Mouse (Mus musculus) common myeloid progenitor, adult 5-6 weeks (primary cell): ENCODE results near the gene Olfr1443. TPM values are rescaled to one million over a fixed set of nuclear protein-coding genes. Genes with fewer than 3 reads are reported as not detected.

ENCODE experiments used
- ATAC-seq: replicated peaks from 2 replicates; pipeline ENCODE4 v1.8.0; 2016; ENCODE audit warnings: low read depth, mild to moderate bottlenecking, moderate TSS enrichment, inconsistent platforms; ENCODE audit not compliant: poor library complexity, severe bottlenecking
- total RNA-seq: library from RNA; stranded (forward); fragments of 200-1000, 187-1606 nt; gene quantifications from 2 replicates; pipeline ENCODE4 v1.2.3, GENCODE M21; 2017

The Olfr1443 gene
- total RNA-seq, 1 experiment from 2014 or later: not detected

DNA sequence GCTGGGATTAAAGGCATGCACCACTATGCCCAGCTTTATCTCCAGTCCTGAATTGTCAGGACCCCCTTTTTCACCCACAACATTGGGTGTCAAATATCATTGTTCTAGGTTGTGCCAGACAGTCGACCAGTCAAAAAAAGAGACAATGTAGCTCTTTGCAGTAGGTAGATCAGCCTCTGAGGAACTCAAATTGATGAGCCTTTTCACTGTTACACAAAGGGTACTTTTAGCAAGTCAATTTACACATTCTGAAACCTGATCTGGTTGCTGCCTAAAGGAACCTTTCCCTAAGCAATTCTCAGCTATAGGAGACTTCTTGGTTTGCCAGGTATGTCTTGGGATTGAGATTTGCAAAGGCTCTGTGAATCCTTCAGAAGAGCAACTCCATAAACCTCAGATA, 53.1 kb downstream of the Olfr1443 start:
- no peak for ATAC-seq

DNA sequence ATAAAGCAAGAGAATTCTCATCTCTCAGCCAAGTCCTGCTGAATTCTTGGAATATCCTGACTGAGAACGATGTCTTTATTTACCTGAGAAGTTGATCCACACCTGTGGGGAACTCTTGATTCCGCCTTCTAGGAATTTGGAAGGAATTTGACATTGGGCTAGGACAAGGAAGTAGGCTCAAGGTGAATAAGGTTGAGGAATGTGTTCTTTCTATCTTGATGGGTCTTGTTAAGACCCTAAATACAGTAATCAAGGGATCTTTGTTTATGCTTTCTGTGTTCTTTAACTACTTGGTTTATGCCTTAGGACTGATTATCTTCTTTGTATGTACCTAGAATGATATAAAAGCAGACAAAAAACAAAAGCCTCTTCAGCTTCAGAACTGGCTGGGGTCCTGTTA, 54.0 kb downstream of the Olfr1443 start:
- ATAC-seq: no peak

Other genes with a start within 250 kb of the Olfr1443 start
- gene Mpeg1, start 217.3 kb upstream of the Olfr1443 start, total RNA-seq: 27.4 and 39.1 TPM in 2 replicates
- gene Dtx4, start 176.7 kb upstream of the Olfr1443 start, total RNA-seq: 11.4 and 14.4 TPM in 2 replicates
- gene Fam111a, start 132.4 kb upstream of the Olfr1443 start, total RNA-seq: 182 and 222 TPM in 2 replicates
- gene Gm4952, start 78.1 kb upstream of the Olfr1443 start, total RNA-seq: not detected in 2 replicates
- not detected in 2 replicates for gene Glyat, start 44.8 kb upstream of the Olfr1443 start, total RNA-seq
- not detected in 2 replicates for gene Olfr1442, start 7.7 kb upstream of the Olfr1443 start, total RNA-seq
- not detected in 2 replicates for gene Keg1, start 17.7 kb downstream of the Olfr1443 start, total RNA-seq
- gene Cntf, start 87.5 kb downstream of the Olfr1443 start, total RNA-seq: 2.2 and 4.0 TPM in 2 replicates
- gene Zfp91, start 118.0 kb downstream of the Olfr1443 start, total RNA-seq: 124 and 125 TPM in 2 replicates
- gene Lpxn, start 118.1 kb downstream of the Olfr1443 start, total RNA-seq: 1.6 and 4.3 TPM in 2 replicates
- gene Gm5244, start 168.6 kb downstream of the Olfr1443 start, total RNA-seq: not detected in 2 replicates
- not detected in 2 replicates for gene Olfr1444, start 179.2 kb downstream of the Olfr1443 start, total RNA-seq
- gene Olfr1445, start 205.7 kb downstream of the Olfr1443 start, total RNA-seq: not detected in 2 replicates
- gene Olfr1446, start 215.4 kb downstream of the Olfr1443 start, total RNA-seq: not detected in 2 replicates
- gene Olfr1447, start 225.6 kb downstream of the Olfr1443 start, total RNA-seq: not detected in 2 replicates
- not detected in 2 replicates for gene Olfr1448, start 246.3 kb downstream of the Olfr1443 start, total RNA-seq